Mouse (Mus musculus) adipocyte (in vitro differentiated cells): Measurements from ENCODE around the gene Ppp2r5d.
A peak's percentile ranks its signal among the peaks of the same experiment; 100 is the strongest.

ENCODE experiments used
- DNase-seq: peaks from one replicate; pipeline ENCODE4 v3.0.0-alpha.2; 2016; ENCODE audit warnings: low spot score

The Ppp2r5d gene

GRCm38 (mm10) chr17:46680760-46681373 lies 24.0 kb downstream of the Ppp2r5d start, which contains the start of gene Klhdc3:
Klhdc3 (minus strand) TSS chr17:46680914.
- DNase-seq = peak; percentile 99

GRCm38 (mm10) chr17:46679843-46680759 lies 24.8 kb downstream of the Ppp2r5d start:
- peak; percentile 57 for DNase-seq

DNA sequence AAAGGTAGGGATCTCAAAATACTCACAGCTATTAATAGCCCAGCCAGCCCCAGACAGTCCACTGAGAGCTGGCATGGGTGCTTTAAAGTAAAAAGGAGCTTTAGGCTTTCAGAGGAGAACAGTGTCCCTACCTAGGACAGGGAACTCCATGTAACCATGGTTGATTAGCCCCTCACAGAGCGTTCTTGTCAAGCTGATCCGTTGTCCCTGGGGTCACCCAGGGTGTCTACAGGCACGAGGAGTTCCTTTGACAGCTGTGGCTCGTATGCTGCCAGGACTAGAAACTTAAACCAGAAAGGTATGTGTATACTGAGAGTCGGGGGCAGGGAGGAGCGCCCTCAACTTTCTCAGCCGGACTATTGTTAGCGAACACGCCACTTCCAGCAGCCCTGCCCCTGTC lies 26.0 kb downstream of the Ppp2r5d start:
- no peak for DNase-seq

DNA sequence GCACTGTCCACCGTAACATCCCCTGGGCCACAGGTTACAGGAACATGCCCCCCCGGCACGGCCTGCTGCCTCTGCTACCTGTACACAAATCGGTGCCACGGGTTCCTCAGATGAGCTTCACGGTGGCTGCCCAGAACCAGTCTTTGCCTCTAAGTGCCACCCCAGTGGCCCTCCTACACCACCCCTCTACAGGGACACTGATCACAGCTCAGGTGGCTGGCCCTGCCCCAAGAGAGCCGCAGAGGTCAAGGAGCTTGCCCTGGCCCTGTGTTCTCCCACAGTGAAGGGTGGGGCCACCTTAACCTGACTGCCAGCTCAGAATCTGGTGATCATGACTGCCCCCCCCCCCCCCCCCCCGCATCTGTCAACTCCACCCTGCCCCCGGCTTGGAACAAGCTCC lies 26.5 kb downstream of the Ppp2r5d start, which contains the start of gene Mea1:
TSS of gene Mea1 (plus strand) at position 378 of the 400 bp plus-strand sequence.
- DNase-seq = no peak

DNA sequence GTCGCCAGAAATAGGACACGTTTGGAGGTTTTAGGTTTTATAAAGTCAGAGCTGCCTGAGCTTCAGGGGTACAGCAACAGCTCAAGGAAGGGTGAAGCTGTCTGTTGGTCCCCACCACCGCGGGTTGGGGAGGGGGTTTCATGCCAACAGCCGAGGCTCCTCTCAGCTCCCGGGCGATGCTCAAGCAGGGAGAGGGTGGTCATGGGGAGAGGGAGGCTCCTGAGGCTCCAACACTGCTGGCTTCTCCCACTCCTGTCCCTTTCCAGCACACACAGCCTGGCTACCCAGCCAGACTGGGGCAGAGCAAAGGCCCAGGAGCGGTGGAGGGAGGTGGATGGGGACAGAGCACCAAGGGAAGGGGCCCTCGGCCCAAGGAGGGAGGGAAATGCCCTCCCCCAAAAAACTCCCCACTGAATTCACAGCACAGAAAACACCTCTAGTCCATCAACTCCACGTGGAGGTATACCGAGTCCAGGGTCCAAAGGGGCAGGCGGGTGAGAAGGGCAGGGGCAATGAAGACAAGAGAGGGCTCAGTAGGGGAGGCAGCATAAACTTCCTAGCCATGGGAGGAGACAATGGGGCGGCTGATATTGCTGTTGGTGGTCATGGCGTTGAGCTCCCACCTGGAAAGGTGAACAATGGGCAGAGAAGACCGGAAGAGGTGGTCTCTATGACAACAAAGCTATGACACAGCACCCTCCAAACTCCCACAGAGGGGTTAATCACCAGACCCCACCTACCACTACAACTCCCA lies 30.2 kb downstream of the Ppp2r5d start:
- no peak for DNase-seq

- DNase-seq = peak; percentile 97
Observed at GRCm38 (mm10) chr17:46673850-46674529, 30.9 kb downstream of the Ppp2r5d start, which contains the start of gene Rrp36. Rrp36 (minus strand) TSS chr17:46674352.

GRCm38 (mm10) chr17:46669911-46670310 lies 35.0 kb downstream of the Ppp2r5d start:
- no peak for DNase-seq

GRCm38 (mm10) chr17:46667712-46668111 lies 37.2 kb downstream of the Ppp2r5d start:
- no peak for DNase-seq

DNA sequence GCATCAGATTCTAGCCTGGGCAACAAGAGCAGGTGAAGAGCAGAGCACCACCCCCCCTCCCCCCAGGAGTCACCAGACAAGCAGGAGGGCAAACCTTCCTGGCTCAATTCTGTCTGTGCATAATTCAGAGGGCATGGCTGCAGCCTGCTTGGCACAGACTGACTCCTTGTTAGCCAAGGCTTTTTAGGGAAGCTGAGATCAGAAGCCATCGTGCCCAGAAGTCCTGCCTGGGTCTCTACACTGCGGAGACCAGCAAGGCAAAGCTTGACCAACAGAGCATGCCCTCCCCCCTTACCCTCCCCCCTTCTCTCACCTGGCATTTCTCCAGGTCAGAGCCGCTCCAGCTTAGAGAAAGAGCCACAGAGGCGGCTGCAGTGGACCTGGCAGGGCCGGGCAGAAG lies 42.2 kb downstream of the Ppp2r5d start:
- peak; percentile 66 for DNase-seq

DNA sequence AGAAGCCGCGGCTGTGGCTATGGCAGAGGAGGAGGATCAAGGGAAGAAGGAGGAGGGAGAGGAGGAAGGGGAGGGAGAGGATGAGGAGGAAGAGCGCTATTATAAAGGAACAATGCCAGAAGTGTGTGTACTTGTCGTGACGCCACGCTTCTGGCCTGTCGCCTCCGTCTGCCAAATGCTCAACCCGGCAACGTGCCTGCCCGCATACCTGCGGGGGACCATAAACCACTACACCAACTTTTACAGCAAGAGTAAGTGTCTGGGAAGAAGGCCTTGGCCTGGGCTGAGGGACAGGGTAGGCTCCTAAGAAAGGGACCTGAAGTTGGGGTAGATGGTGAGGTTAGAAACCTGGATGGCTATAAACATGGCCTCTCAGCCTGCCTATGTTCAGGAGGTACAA lies 42.9 kb downstream of the Ppp2r5d start:
- no peak for DNase-seq

- DNase-seq = no peak
Observed at GRCm38 (mm10) chr17:46661351-46661750, 43.6 kb downstream of the Ppp2r5d start.

DNA sequence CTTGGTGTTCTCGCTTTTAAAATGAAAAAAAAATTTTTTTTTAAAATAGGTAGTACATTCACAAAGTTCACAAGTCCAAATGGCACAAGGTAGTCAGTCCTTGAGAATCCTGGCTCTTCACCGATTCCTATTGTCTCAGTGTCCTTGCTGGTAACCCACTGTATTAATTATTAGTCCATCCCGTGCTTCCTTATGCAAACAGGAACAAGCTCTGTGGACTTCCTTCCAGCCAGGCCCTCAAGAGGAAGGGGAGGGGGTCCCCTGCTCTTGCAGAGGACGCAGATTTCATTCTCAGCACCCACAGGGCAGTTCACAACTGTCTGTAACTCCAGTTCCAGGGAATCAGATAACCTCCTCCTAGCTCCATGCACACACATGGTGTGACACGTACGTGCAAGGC lies 48.9 kb downstream of the Ppp2r5d start:
- no peak for DNase-seq

- DNase-seq = no peak
Observed at GRCm38 (mm10) chr17:46651755-46652547, 53.0 kb downstream of the Ppp2r5d start.

DNA sequence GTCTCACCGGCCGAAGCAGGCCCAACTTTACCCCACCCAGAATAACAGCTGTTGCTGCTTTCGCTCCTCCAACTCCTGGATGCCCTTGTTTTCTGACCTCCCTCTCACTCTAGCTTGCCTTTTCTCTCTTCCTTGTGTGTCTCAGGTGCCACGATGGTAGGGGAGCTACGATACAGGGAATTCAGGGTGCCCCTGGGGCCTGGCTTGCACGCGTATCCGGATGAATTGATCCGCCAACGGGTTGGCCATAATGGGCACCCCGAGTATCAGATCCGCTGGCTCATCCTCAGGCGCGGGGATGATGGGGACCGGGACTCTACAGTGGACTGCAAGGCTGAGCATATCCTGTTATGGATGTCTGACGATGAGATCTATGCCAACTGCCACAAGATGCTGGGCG lies 53.6 kb downstream of the Ppp2r5d start:
- peak; percentile 43 for DNase-seq

GRCm38 (mm10) chr17:46650232-46651031 lies 54.5 kb downstream of the Ppp2r5d start, which contains the start of gene Cul7:
Cul7 (plus strand) TSS chr17:46650337.
- DNase-seq = peak; percentile 89

DNA sequence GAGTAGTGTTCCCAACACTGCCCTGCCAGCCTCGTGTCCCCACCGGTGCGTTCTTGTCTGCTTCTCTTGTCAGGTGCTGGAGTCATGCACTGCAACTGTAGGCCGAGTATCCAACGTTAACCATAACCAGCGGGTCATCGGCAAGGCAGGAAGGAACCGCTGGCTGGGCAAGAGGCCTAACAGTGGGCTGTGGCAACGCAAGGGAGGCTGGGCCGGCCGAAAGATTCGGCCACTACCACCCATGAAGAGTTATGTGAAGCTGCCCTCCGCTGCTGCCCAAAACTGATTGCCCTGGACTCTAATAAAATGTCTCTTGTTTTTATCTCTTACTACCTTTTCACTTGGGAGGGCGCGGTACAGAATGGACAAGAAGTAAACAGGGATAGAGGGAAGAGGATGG lies 55.1 kb downstream of the Ppp2r5d start:
- DNase-seq = no peak

GRCm38 (mm10) chr17:46648436-46648835 lies 56.5 kb downstream of the Ppp2r5d start:
- DNase-seq = no peak

- no peak for DNase-seq
Observed at GRCm38 (mm10) chr17:46647279-46647678, 57.6 kb downstream of the Ppp2r5d start.

GRCm38 (mm10) chr17:46646322-46646662 lies 58.6 kb downstream of the Ppp2r5d start:
- no peak for DNase-seq
